Mouse (Mus musculus): ENCODE measurements at regions not wholly inside any gene's neighbourhood (a gene's known extent, or its start where the extent isn't known, plus 50 kb on each side); places are given as distances from the start of the nearest gene placed in this dataset.

DNA sequence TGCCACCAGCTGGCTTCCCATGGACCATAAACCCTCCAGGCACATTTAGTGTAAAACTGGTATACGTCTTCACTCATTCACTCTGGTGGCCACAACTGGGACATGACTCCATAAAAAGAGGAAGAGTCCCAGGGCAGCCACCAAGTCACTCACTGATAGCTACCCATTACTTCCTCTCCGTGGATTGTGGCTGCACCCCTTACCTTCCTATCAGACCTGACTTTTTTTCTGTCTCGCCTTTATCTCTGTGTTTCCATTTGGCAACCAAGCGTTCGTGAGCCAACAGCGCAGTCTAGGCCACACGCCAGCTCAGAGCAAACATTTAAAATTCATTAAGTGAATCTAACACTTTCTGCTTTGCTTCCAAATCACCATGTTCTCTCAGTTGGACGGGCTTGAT is 53.9 kb upstream of the Slc44a1 start:
- peak; percentile 24 to 38 for DNase-seq

DNA sequence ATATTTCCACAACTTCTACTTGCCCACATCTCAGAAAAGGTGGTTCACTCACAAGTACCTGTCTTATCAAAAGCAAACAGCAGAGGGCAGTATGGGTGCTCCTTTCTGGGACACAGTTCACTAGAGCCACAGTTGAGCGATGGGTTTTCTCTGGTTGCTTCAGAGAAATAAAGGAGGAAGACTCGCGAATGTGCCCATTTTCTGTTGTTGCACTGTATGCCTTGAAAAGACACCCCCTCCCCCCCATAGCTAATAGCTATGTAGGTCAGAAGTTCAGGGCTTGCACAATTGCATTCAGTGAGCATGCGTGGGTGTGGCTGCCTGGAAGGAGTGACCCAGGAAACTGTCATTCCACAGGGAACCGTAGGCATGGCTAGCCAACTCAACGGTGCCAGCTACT is 55.5 kb upstream of the Slc44a1 start:
- peak; percentile 77 to 83 for DNase-seq

- DNase-seq = no peak
Measured at GRCm38 (mm10) chr4:53384104-53384503, 56.1 kb upstream of the Slc44a1 start.

GRCm38 (mm10) chr4:53382012-53382411 is 58.2 kb upstream of the Slc44a1 start:
- DNase-seq = no peak

DNA sequence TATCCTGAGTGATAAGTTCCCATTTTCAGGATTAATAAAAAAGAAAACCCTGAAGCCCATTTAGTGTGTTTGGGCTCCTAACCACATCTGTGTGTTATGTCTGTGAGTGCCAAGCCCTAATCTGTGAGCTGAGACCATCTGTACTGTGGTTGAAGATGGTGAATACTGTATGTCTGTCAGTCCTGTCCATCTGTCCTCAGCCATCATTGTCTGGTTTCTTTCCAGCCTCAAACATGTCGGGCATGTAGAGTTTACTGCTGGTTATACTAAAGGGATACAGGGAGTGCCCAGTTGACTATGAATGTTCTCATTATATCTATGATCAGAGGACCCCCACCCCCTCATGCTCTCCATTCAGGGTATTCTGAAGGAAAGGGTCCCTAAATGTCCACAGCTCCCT is 60.4 kb upstream of the Slc44a1 start:
- no peak for DNase-seq

GRCm38 (mm10) chr4:53376995-53377394 is 63.2 kb upstream of the Slc44a1 start:
- DNase-seq = no peak

GRCm38 (mm10) chr4:53356374-53356773 is 83.8 kb upstream of the Slc44a1 start:
- DNase-seq = no peak

DNA sequence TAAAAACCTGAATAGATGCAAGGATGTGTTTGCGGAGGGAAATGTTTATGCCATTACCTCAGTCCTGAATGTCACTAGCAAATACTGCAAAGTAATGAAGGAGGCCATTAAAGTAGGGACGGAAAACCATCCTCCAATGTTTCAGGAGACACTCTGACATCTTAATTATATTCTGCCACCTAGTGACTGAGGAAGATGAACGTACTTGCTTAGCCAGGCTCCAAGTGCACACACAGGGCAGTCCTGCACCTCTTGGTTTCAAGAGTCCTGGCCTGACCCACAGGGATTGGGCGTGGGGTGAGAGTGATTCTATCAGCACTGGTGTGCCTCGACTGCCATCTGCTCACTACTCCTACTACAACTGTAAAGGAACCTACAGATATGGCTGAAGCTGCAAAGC is 85.3 kb upstream of the Slc44a1 start:
- DNase-seq = peak in 1 of 2 experiments; percentile 40

DNA sequence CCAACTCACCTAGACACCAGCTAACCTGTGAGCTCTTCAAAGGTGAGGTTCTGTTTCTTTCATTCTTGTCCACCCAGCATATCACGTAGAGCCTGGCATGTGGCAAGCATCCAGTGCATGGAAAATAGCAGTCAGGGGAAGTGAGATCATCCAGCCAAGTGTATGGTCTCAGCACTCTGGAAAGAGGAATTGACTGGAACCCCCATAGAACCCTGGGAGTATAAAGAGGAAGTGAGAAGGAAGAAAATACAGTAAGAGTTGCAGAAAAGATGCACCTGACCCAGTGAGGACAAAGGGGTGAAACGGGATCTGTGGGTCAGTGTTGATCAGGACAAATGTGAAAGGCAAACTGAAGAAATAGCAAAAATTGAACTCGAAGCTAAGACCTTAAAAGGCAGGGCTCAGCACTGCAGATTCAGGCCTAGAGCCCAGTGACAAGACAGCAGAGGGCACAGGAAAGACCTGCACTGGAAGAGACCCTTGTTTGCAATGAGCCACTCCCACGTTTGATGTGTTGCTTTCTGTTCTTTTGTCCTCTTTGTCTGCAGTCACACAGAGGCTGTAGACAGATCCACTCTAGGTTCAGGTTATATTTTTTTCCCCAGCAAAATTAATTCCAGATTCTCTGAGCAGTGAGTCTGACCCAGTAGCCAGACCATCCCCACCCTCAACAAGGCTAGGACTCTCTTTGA is 86.7 kb upstream of the Slc44a1 start:
- peak in 1 of 2 experiments; percentile 20 for DNase-seq

DNA sequence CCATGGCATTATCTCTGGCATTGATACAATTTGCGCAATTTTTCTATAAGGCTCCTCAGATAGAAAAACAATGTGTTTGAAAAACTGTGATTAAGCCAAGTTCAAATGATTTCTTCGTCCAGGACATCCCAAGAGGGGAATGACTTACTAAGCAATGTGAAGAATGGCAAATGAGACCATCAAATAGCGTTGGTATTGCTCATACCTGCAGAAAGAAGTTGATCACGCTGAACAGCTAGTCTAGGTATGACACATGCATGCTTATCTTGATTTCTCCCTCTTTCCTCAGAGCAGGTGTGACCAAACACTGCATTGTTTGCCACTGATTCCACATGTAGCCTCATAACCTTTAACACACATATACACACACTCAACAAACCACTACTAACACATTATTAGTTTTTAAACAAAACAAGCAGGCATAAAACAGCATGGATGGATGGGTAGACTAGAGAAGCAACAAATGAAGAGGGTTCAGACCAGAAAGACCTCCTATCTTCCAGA is 89.1 kb upstream of the Slc44a1 start:
- no peak for DNase-seq

DNA sequence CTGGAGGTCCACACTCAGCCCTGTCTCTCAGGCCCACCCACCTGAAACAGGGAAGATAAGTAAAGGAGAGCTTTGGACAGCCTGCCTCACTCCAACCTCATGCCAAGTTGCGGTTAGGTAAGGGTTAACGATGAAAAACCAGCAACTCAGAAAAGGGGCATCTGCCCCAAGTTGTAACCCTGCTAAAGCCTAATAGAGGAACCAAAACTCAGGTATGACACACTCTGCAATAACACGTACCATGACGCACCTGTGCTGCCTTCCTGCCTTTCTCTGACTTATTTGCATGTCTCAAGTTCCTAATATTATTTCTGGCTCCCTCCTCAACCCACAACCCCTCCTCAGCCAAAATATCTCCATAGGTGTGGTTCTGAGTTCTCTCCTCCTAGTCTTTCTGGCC is 94.9 kb upstream of the Slc44a1 start:
- no peak for DNase-seq

- DNase-seq = no peak
Measured at GRCm38 (mm10) chr4:53344546-53344945, 95.7 kb upstream of the Slc44a1 start.

DNA sequence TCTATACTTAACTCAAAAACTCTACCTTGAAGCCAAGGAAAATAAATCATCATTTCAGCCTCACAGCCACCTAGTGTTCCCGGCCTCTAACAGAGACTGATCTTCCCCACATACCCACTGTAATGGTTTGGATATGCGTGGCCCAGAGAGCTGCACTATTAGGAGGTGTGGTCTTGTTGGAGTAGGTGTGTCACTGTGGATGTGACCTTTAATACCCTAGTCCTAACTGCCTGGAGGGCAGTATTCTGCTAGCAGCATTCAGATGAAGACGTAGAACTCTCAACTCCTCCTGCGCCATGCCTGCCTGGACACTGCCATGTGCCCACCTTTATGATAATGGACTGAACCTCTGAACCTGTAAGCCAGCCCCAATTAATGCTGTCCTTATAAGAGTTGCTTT is 99.0 kb upstream of the Slc44a1 start:
- no peak for DNase-seq

DNA sequence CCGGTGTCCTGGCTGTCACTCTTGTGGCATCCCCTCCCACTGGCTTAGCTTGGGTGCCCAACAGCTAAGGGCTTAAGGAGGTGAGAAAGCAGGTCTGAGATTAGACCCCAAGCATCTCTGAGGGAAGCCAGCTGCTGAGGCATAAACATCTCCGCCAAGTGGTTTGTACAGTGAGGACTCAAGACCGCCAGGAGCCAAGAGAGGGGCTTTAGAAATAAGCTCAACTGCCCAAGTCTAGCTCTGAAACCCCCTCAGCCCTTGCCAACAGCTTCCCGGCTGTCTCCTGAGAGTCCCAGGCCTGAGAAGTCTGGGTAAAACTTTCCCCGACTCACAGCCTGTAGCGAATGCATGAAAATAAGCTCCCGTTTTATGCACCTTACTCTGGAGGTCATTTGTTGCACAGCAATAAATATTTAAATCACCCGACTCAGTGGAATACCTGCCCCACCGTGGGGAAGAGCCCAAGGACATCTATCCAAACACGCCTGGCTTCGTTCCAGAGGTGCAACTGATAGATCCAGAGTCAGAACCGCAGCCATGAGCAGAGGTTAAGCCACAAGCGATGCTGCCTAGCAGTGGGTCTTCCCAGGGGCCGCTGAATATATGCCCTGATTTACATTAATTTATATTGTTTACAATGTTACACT is 100.1 kb upstream of the Slc44a1 start:
- no peak for DNase-seq

GRCm38 (mm10) chr4:53339125-53340020 is 100.8 kb upstream of the Slc44a1 start:
- DNase-seq = no peak

DNA sequence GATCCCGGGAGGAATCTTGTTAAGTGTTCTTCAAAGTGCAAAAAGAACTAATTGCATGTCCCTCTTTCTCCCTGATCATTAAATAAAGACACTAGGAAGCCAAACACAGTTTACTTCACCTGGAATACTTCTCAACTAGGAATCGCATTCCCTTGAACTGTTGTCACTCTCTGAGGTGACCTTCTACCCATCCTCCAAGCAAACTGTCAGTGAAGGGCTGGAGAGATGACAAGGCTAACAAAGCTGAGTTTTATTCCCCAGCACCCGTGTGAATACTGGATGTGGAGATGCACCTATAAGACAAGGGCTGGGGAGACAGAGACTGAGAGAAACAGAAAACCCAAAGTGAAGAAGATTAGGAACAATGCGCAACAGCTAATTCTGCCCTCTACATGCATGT is 101.7 kb upstream of the Slc44a1 start:
- DNase-seq = no peak

GRCm38 (mm10) chr4:53337784-53338183 is 102.4 kb upstream of the Slc44a1 start:
- no peak for DNase-seq

DNA sequence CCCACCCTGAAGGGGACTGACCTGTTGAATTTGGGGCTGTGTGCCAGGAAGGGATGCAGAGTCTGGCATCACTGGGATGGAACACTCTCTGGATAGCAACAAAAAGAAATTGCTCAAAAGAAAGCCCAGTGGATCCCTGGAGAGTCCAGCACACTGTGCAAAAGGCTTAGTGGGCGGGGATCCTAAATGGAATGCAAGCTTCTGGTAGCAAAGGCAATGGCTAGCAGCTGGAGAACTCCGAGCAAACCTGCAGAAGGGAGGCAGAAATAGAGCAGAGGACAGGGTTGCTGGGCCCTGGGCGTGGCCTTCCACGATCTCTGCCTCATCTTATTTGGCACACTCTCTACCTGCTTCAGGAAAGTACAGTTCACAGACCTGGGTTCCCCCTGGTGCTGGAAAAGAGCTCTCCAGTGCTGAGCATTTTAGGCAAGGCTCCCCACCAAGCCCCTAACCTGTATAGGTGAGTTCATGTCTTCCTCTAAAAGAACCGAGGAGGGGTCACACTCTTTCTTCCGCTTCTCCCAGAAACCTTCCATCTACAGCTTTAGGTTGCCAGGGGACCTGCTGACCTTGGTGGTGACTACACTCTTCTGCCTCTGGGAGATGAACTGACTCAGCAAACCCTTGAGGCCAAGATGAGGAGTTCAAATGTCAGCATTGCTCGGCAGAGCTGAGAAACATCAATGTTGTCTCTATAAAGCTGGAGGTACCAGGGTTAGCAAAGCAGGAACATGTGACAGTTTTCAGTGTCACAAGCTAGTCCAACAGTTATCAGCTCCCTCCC is 112.6 kb upstream of the Slc44a1 start:
- DNase-seq = no peak

- DNase-seq = no peak
Measured at GRCm38 (mm10) chr4:53323838-53324237, 116.4 kb upstream of the Slc44a1 start.

DNA sequence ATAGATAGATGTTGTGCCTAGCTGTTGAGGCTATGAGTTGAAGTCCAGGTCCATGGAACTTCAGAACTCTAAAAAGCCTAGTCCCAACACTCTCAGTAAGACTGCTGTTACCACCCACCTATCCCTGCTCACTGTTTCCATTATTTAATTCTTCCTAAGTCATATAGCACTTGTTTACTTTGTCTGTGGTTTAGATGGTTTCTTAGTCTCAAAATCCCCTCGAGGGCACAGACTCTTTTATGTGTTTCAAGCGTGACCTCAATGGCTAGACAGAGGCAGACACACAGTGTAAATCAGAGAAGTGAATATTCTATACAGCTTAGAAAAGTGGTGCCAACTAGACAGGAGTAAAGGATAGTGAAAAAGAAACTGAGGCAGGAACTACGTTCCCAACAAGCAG is 117.0 kb upstream of the Slc44a1 start:
- DNase-seq = no peak

- DNase-seq = no peak
Measured at GRCm38 (mm10) chr4:53322484-53322883, 117.7 kb upstream of the Slc44a1 start.

DNA sequence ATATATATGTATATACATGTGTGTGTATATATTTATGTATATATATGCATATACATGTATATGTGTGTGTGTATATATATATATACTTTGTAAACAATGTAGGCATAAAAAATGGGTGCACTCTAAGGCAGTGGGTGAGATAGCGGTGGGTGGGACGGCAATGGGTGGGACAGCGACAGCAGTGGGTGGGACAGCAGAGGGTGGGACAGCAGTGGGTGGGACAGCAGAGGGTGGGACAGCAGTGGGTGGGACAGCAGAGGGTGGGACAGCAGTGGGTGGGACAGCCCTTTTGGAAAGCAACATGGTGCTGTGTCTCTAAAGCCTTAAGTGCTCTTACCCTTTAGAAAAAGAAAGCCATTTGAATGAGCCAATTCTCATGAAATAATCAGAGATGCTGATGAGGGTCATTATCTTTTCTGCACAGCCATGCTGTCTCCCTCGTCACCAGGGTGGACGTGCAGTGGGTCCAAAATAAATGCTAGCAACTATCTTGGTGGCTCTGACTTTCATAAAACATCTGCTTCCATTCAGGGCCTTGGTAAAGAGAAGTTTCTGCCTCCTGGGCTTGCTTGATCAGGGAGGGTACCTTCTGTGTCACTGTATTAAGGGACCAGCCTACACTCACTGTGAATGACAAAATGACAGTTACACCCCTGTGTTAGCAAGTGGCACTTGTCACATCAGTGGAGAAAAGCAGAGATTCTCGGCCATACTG is 119.3 kb upstream of the Slc44a1 start:
- DNase-seq = no peak
